Mouse (Mus musculus): ENCODE measurements around the gene Ing3. TPM values are rescaled to one million over a fixed set of nuclear protein-coding genes. Genes with fewer than 3 reads are reported as not detected.

Gene Ing3
- polyA plus RNA-seq, 1 experiment = 11.0 TPM

GRCm38 (mm10) chr6:21991151-21991550 is 41.8 kb downstream of the Ing3 start:
- no peak for DNase-seq
- TF ChIP-seq POLR2A (IDR thresholded peaks at IDR 0.05; ENCODE audit: low read depth, low read length) (no peak), CTCF (conservative IDR thresholded peaks at IDR 0.05; ENCODE audit: insufficient read depth, insufficient read length, low read depth, low read length) (no peak)
- no peaks in the 10 kb centered on the region; the same call in 1 of the 2 replicates for H3K27me3 ChIP-seq (replicated peaks; ENCODE audit: control insufficient read depth, insufficient read depth, low read length)
- H3K4me3 ChIP-seq (ENCODE audit: insufficient read depth, low read depth, low read length) = no peak overlapping the region
- no peak overlapping the region for H3K27ac ChIP-seq (ENCODE audit: insufficient read depth, low read depth, low read length)
- WGBS = 52% methylated on average over 4 of the region's 4 CpGs
- no peaks in the 10 kb centered on the region for H3K4me1 ChIP-seq (ENCODE audit: control insufficient read depth, insufficient read depth, low read length)
- no peaks in the 10 kb centered on the region for H3K36me3 ChIP-seq (ENCODE audit: control insufficient read depth, insufficient read depth, low read length)

DNA sequence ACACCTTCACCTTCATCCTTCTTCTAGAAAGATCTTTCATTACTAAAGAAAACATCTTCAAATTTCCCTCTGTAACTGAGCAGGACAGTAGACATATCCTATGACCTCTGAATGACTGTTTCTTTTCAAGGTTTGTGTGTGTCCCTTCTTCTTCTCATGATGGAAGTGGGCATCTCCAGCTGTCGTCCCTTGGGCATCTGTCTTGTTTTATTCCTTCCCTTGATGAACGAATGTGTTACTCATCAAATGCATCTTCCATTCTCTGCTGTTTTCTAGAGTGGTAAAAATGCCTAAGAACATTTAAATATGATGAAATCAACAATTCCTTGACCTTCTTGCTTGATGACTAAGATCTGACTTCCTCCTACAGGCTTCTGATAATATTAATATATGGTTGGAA is 43.7 kb downstream of the Ing3 start:
- Histone ChIP-seq H3K36me3 (ENCODE audit: control insufficient read depth, insufficient read depth, low read length) (no peaks in the 10 kb centered on the region), H3K27ac (ENCODE audit: insufficient read depth, low read depth, low read length) (no peak overlapping the region), H3K4me3 (ENCODE audit: insufficient read depth, low read depth, low read length) (no peak overlapping the region), H3K27me3 (replicated peaks; ENCODE audit: control insufficient read depth, insufficient read depth, low read length) (no peaks in the 10 kb centered on the region), H3K4me1 (ENCODE audit: control insufficient read depth, insufficient read depth, low read length) (no peaks in the 10 kb centered on the region)
- DNase-seq = no peak
- TF ChIP-seq POLR2A (IDR thresholded peaks at IDR 0.05; ENCODE audit: low read depth, low read length) (no peak), CTCF (conservative IDR thresholded peaks at IDR 0.05; ENCODE audit: insufficient read depth, insufficient read length, low read depth, low read length) (no peak)
- 57% methylated on average over 2 of the region's 2 CpGs for WGBS

DNA sequence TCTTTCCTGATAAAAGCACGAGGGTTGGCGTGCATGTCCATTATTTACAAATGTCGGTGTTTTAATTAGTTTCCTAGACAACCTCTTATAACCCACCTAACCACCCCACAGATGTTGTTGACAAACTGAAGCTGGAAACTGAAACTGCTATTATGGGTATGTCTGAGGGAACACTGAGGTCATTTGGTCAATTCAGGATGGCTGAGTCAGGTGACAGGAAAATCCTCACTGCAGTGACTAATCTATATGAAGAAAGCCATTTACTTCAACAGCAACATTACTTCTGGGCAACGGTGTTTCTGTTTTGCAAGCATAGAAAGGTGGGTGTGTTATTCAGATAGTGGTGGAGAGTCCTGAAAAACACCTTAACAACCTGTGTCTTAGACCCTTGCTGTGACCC is 48.8 kb downstream of the Ing3 start:
- H3K36me3 ChIP-seq (ENCODE audit: control insufficient read depth, insufficient read depth, low read length) = no peaks in the 10 kb centered on the region
- no peak overlapping the region for H3K4me3 ChIP-seq (ENCODE audit: insufficient read depth, low read depth, low read length)
- no peaks in the 10 kb centered on the region for H3K27me3 ChIP-seq (replicated peaks; ENCODE audit: control insufficient read depth, insufficient read depth, low read length)
- H3K27ac ChIP-seq (ENCODE audit: insufficient read depth, low read depth, low read length) = peak overlapping the region; percentile 63; the same call in 1 of the 2 replicates
- H3K4me1 ChIP-seq (ENCODE audit: control insufficient read depth, insufficient read depth, low read length) = 0 out of 2 replicates have a peak, but pooled peaks cover 2% of the 10 kb centered on the region
- DNase-seq = no peak
- TF ChIP-seq POLR2A (IDR thresholded peaks at IDR 0.05; ENCODE audit: low read depth, low read length) (no peak), CTCF (conservative IDR thresholded peaks at IDR 0.05; ENCODE audit: insufficient read depth, insufficient read length, low read depth, low read length) (no peak)
- WGBS = 46% methylated on average over 4 of the region's 4 CpGs

- no peaks in the 10 kb centered on the region for H3K27me3 ChIP-seq (replicated peaks; ENCODE audit: control insufficient read depth, insufficient read depth, low read length)
- H3K4me1 ChIP-seq (ENCODE audit: control insufficient read depth, insufficient read depth, low read length) = 0 out of 2 replicates have a peak, but pooled peaks cover 2% of the 10 kb centered on the region
- no peak overlapping the region; the same call in 1 of the 2 replicates for H3K27ac ChIP-seq (ENCODE audit: insufficient read depth, low read depth, low read length)
- DNase-seq = peak; percentile 51
- TF ChIP-seq CTCF (conservative IDR thresholded peaks at IDR 0.05; ENCODE audit: insufficient read depth, insufficient read length, low read depth, low read length) = no peak
- TF ChIP-seq POLR2A (IDR thresholded peaks at IDR 0.05; ENCODE audit: low read depth, low read length) = no peak
- WGBS = 14% methylated on average over 11 of the region's 11 CpGs
- no peak overlapping the region for H3K4me3 ChIP-seq (ENCODE audit: insufficient read depth, low read depth, low read length)
- no peaks in the 10 kb centered on the region for H3K36me3 ChIP-seq (ENCODE audit: control insufficient read depth, insufficient read depth, low read length)
These were observed 49.7 kb downstream of the Ing3 start for GRCm38 (mm10) chr6:21999025-21999424.

DNA sequence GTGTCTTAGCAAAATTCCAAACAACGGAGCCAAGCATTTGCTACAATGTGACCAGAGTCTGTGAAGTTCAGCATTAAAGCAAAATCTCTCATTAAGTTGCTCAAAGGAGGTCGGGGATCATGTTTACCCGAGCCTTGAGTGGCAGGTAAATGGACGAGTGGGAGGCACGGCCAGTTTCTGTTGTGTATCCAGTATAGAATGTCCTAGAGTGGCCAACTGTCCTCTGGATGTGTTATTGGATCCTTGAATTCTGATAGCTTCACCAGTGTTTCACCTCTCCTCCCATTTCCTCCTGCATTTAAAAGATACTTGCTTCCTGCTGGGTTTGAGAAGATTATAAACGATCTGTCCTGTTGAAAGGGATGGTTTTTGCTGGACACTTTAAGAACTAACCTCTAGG is 50.7 kb downstream of the Ing3 start:
- no peak overlapping the region for H3K27ac ChIP-seq (ENCODE audit: insufficient read depth, low read depth, low read length)

DNA sequence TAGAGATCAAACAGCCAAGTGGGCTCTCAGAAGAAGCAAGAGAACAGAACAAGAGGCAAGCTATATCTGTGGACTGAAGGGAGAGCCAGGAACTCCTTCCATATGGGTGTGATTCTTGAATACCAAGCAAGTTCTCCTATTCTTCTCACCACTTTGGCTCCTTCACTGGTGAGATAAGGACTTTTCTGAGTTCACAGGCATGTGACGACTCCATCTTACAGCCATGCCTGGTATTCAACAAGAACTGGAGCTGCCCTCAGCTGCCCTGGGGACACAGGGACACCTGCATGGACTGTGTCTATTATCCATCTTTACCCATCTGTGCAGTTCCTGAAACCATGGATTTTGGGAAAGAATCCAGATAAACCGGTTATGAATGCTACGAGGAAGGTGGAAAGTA is 51.5 kb downstream of the Ing3 start:
- WGBS = 58% methylated on average over 3 of the region's 3 CpGs
- Histone ChIP-seq H3K27ac (ENCODE audit: insufficient read depth, low read depth, low read length) (no peak overlapping the region), H3K27me3 (replicated peaks; ENCODE audit: control insufficient read depth, insufficient read depth, low read length) (no peaks in the 10 kb centered on the region), H3K4me1 (ENCODE audit: control insufficient read depth, insufficient read depth, low read length) (0 out of 2 replicates have a peak, but pooled peaks cover 2% of the 10 kb centered on the region), H3K4me3 (ENCODE audit: insufficient read depth, low read depth, low read length) (no peak overlapping the region), H3K36me3 (ENCODE audit: control insufficient read depth, insufficient read depth, low read length) (no peaks in the 10 kb centered on the region)
- no peak for DNase-seq
- TF ChIP-seq POLR2A (IDR thresholded peaks at IDR 0.05; ENCODE audit: low read depth, low read length) (no peak), CTCF (conservative IDR thresholded peaks at IDR 0.05; ENCODE audit: insufficient read depth, insufficient read length, low read depth, low read length) (no peak)

More for the DNA sequence above, 50.7 kb downstream of the Ing3 start:
- no peak for TF ChIP-seq POLR2A (IDR thresholded peaks at IDR 0.05; ENCODE audit: low read depth, low read length)
- no peak for TF ChIP-seq CTCF (conservative IDR thresholded peaks at IDR 0.05; ENCODE audit: insufficient read depth, insufficient read length, low read depth, low read length)
- DNase-seq = no peak
- 0 out of 2 replicates have a peak, but pooled peaks cover 2% of the 10 kb centered on the region for H3K4me1 ChIP-seq (ENCODE audit: control insufficient read depth, insufficient read depth, low read length)
- WGBS = 30% methylated on average over 6 of the region's 6 CpGs
- H3K4me3 ChIP-seq (ENCODE audit: insufficient read depth, low read depth, low read length) = no peak overlapping the region
- no peaks in the 10 kb centered on the region for H3K27me3 ChIP-seq (replicated peaks; ENCODE audit: control insufficient read depth, insufficient read depth, low read length)
- no peaks in the 10 kb centered on the region for H3K36me3 ChIP-seq (ENCODE audit: control insufficient read depth, insufficient read depth, low read length)

DNA sequence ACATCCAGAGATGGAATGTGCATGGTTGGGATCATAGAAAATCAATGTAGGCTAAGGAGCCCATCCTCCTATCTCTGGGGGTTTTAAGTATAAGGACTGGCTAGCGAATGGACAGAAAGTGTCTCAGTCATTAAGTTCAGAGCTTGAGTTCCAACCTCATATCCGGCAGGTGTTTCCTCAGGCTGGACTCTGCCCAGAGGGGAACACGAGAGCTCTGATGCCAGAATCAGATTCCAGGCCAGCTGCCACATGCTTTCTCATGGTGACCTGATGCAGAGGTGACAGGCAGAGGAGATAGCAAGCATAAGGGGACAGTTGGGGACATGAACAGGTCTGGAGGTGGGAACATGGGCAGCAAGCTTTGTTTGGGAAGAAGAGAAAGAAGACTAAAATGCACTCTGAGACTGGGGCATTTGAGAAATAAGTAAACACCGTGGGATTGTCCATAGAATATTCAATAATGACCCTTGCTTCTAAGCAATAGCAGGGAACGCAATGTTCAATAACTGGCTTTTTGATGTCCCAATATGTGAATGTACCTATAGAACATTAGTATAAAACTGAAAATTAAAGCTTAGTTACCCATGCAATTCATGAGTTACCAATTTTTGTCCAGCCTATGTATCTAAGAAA is 52.0 kb downstream of the Ing3 start:
- no peak for TF ChIP-seq POLR2A (IDR thresholded peaks at IDR 0.05; ENCODE audit: low read depth, low read length)
- TF ChIP-seq CTCF (conservative IDR thresholded peaks at IDR 0.05; ENCODE audit: insufficient read depth, insufficient read length, low read depth, low read length) = no peak
- H3K4me1 ChIP-seq (ENCODE audit: control insufficient read depth, insufficient read depth, low read length) = 0 out of 2 replicates have a peak, but pooled peaks cover 2% of the 10 kb centered on the region
- no peaks in the 10 kb centered on the region for H3K27me3 ChIP-seq (replicated peaks; ENCODE audit: control insufficient read depth, insufficient read depth, low read length)
- H3K36me3 ChIP-seq (ENCODE audit: control insufficient read depth, insufficient read depth, low read length) = no peaks in the 10 kb centered on the region
- no peak overlapping the region for H3K4me3 ChIP-seq (ENCODE audit: insufficient read depth, low read depth, low read length)
- H3K27ac ChIP-seq (ENCODE audit: insufficient read depth, low read depth, low read length) = no peak overlapping the region
- 59% methylated on average over 5 of the region's 5 CpGs for WGBS
- DNase-seq = peak; percentile 74
